Mouse (Mus musculus): ENCODE measurements around the gene Ugt1a1. TPM values are rescaled to one million over a fixed set of nuclear protein-coding genes. Genes with fewer than 3 reads are reported as not detected.

The Ugt1a1 gene
- polyA plus RNA-seq, 1 experiment from 2014 or later, result 437 TPM

GRCm38 (mm10) chr1:88250023-88250422 lies 38.3 kb downstream of the Ugt1a1 start:
- Histone ChIP-seq H3K27ac (ENCODE audit: low read depth) (no peak overlapping the region), H3K4me3 (ENCODE audit: low read depth, low read length) (no peak overlapping the region), H3K9ac (replicated peaks) (no peak overlapping the region), H3K36me3 (replicated peaks; ENCODE audit: insufficient read depth, low read length) (no peaks in the 10 kb centered on the region), H3K27me3 (ENCODE audit: insufficient read depth, low read length) (no peaks in the 10 kb centered on the region), H3K4me2 (ENCODE audit: low read depth, low read length) (no peak overlapping the region), H3K4me1 (ENCODE audit: insufficient read depth) (peaks cover 13% of the 10 kb centered on the region), H3K9me3 (ENCODE audit: low read length) (peaks cover 20% of the 10 kb centered on the region)
- no peak for ATAC-seq
- no peak for TF ChIP-seq EP300 (IDR thresholded peaks at IDR 0.05; ENCODE audit: low read depth)
- TF ChIP-seq CTCF (IDR thresholded peaks at IDR 0.05; ENCODE audit: low read depth), result no peak
- 72% methylated on average over 5 of the region's 5 CpGs for WGBS (ENCODE audit: insufficient replicate concordance)
- no peak for DNase-seq

- Histone ChIP-seq H3K27ac (ENCODE audit: low read depth) (no peak overlapping the region), H3K4me1 (ENCODE audit: insufficient read depth) (peaks cover 26% of the 10 kb centered on the region), H3K4me3 (ENCODE audit: low read depth, low read length) (no peak overlapping the region), H3K9me3 (ENCODE audit: low read length) (peaks cover 14% of the 10 kb centered on the region; the same call in 1 of the 2 replicates), H3K36me3 (replicated peaks; ENCODE audit: insufficient read depth, low read length) (no peaks in the 10 kb centered on the region), H3K9ac (replicated peaks) (no peak overlapping the region), H3K27me3 (ENCODE audit: insufficient read depth, low read length) (no peaks in the 10 kb centered on the region), H3K4me2 (ENCODE audit: low read depth, low read length) (no peak overlapping the region)
- DNase-seq (peak; percentile 54), ATAC-seq (peak; percentile 5; the same call in 1 of the 2 replicates)
- TF ChIP-seq CTCF (IDR thresholded peaks at IDR 0.05; ENCODE audit: low read depth) (no peak), EP300 (IDR thresholded peaks at IDR 0.05; ENCODE audit: low read depth) (no peak)
- WGBS (ENCODE audit: insufficient replicate concordance), result 63% methylated on average over 8 of the region's 8 CpGs
These were observed 41.3 kb downstream of the Ugt1a1 start for GRCm38 (mm10) chr1:88253106-88253505.

GRCm38 (mm10) chr1:88253540-88253939 lies 41.8 kb downstream of the Ugt1a1 start:
- ATAC-seq, result peak; percentile 69
- Histone ChIP-seq H3K27ac (ENCODE audit: low read depth) (peak overlapping the region; percentile 11; the same call in 1 of the 2 replicates), H3K27me3 (ENCODE audit: insufficient read depth, low read length) (no peaks in the 10 kb centered on the region), H3K36me3 (replicated peaks; ENCODE audit: insufficient read depth, low read length) (no peaks in the 10 kb centered on the region), H3K4me2 (ENCODE audit: low read depth, low read length) (no peak overlapping the region), H3K9me3 (ENCODE audit: low read length) (peaks cover 14% of the 10 kb centered on the region; the same call in 1 of the 2 replicates), H3K9ac (replicated peaks) (no peak overlapping the region), H3K4me3 (ENCODE audit: low read depth, low read length) (no peak overlapping the region), H3K4me1 (ENCODE audit: insufficient read depth) (peaks cover 26% of the 10 kb centered on the region)
- peak; percentile 73 for DNase-seq
- 59% methylated on average over 6 of the region's 6 CpGs for WGBS (ENCODE audit: insufficient replicate concordance)
- TF ChIP-seq CTCF (IDR thresholded peaks at IDR 0.05; ENCODE audit: low read depth) (no peak), EP300 (IDR thresholded peaks at IDR 0.05; ENCODE audit: low read depth) (no peak)

- Histone ChIP-seq H3K9me3 (ENCODE audit: low read length) (peaks cover 6% of the 10 kb centered on the region; the same call in 1 of the 2 replicates), H3K27me3 (ENCODE audit: insufficient read depth, low read length) (no peaks in the 10 kb centered on the region), H3K36me3 (replicated peaks; ENCODE audit: insufficient read depth, low read length) (no peaks in the 10 kb centered on the region), H3K27ac (ENCODE audit: low read depth) (no peak overlapping the region), H3K4me1 (ENCODE audit: insufficient read depth) (peaks cover 38% of the 10 kb centered on the region), H3K4me3 (ENCODE audit: low read depth, low read length) (no peak overlapping the region), H3K9ac (replicated peaks) (no peak overlapping the region), H3K4me2 (ENCODE audit: low read depth, low read length) (no peak overlapping the region)
- WGBS (ENCODE audit: insufficient replicate concordance), result 78% methylated on average over 12 of the region's 12 CpGs
- ATAC-seq (no peak), DNase-seq (no peak)
- TF ChIP-seq CTCF (IDR thresholded peaks at IDR 0.05; ENCODE audit: low read depth) (no peak), EP300 (IDR thresholded peaks at IDR 0.05; ENCODE audit: low read depth) (no peak)
These were observed 43.2 kb downstream of the Ugt1a1 start for GRCm38 (mm10) chr1:88254793-88255465.

- no peak overlapping the region for H3K4me3 ChIP-seq (ENCODE audit: low read depth, low read length)
- H3K36me3 ChIP-seq (replicated peaks; ENCODE audit: insufficient read depth, low read length), result no peaks in the 10 kb centered on the region
- H3K27ac ChIP-seq (ENCODE audit: low read depth), result no peak overlapping the region
- DNase-seq, result no peak
- TF ChIP-seq EP300 (IDR thresholded peaks at IDR 0.05; ENCODE audit: low read depth) (no peak), CTCF (IDR thresholded peaks at IDR 0.05; ENCODE audit: low read depth) (no peak)
- no peak overlapping the region for H3K4me2 ChIP-seq (ENCODE audit: low read depth, low read length)
- no peak overlapping the region for H3K9ac ChIP-seq (replicated peaks)
- H3K4me1 ChIP-seq (ENCODE audit: insufficient read depth), result peaks cover 43% of the 10 kb centered on the region
- H3K27me3 ChIP-seq (ENCODE audit: insufficient read depth, low read length), result no peaks in the 10 kb centered on the region
- WGBS (ENCODE audit: insufficient replicate concordance), result 53% methylated on average over 2 of the region's 2 CpGs
- ATAC-seq, result no peak
- H3K9me3 ChIP-seq (ENCODE audit: low read length), result 0 out of 2 replicates have a peak, but pooled peaks cover 2% of the 10 kb centered on the region
These were observed 43.7 kb downstream of the Ugt1a1 start for GRCm38 (mm10) chr1:88255466-88255857.

GRCm38 (mm10) chr1:88255989-88256754 lies 44.4 kb downstream of the Ugt1a1 start:
- TF ChIP-seq CTCF (IDR thresholded peaks at IDR 0.05; ENCODE audit: low read depth), result no peak
- no peak for TF ChIP-seq EP300 (IDR thresholded peaks at IDR 0.05; ENCODE audit: low read depth)
- H3K27ac ChIP-seq (ENCODE audit: low read depth), result no peak overlapping the region
- no peaks in the 10 kb centered on the region for H3K27me3 ChIP-seq (ENCODE audit: insufficient read depth, low read length)
- no peak overlapping the region for H3K9ac ChIP-seq (replicated peaks)
- DNase-seq (no peak), ATAC-seq (no peak)
- peaks cover 50% of the 10 kb centered on the region for H3K4me1 ChIP-seq (ENCODE audit: insufficient read depth)
- H3K36me3 ChIP-seq (replicated peaks; ENCODE audit: insufficient read depth, low read length), result peaks cover 1% of the 10 kb centered on the region; the same call in 1 of the 2 replicates
- 71% methylated on average over 13 of the region's 13 CpGs for WGBS (ENCODE audit: insufficient replicate concordance)
- H3K4me2 ChIP-seq (ENCODE audit: low read depth, low read length), result no peak overlapping the region
- H3K4me3 ChIP-seq (ENCODE audit: low read depth, low read length), result no peak overlapping the region
- 0 out of 2 replicates have a peak, but pooled peaks cover 2% of the 10 kb centered on the region for H3K9me3 ChIP-seq (ENCODE audit: low read length)
